ENCODE assay signal across 11 mouse cellular contexts in the genomic region with DNA sequence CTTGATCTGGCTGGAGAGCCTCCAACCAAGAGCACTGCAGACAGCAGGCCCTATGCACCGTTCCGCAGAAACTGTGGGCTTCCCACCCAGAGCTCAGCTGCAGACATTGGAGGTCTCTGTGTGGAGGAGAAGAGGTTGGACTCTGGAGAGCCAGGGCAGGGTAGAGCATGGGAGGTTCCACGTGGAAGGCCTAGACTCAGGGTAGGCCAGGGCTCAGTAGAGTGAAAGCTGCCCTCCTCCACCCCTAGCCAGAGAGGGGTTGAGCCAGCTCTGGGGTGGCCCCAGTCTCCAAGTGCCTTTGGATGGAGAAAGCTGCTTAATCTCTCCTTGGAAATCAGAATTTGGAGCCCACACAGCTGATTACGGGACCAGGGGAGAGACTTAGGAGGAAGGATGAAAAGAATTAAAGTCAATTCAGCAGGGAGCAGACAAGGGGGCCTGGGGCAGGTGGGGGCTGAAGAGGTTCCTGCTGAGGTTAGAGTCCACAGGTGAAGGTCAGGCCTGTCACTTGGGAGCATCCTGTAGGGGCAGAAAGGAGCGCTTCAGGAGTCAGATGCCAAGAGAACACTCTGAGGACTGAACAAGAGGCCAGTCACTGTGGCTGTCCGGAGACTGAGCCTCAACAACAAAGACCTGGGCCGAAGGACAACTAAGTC. TPM values are rescaled to one million over a fixed set of nuclear protein-coding genes. Genes with fewer than 3 reads are reported as not detected.
A peak's percentile ranks its signal among the peaks of the same experiment; 100 is the strongest.
DNase-seq lines count a peak whose midpoint lies in the region; ATAC-seq lines count a peak whose summit lies in the region.
"Had no signal": no experiment of that assay in that cellular context is flagged by ENCODE, and none has a peak within 500 bp of the region (broad histone marks: within the 10 kb centered on the region; RNA-seq: fewer than 3 reads in every experiment).

No protein-coding gene starts in this region.

- no peak overlapping the region for H3K4me2 ChIP-seq in forebrain, embryonic 13.5 days
- H3K4me2 ChIP-seq in forebrain, embryonic 12.5 days, result no peak overlapping the region
- H3K4me2 ChIP-seq in kidney, embryonic 15.5 days, result no peak overlapping the region
- no peak overlapping the region for H3K4me2 ChIP-seq in embryonic facial prominence, embryonic 11.5 days (ENCODE audit: low read depth, low read length)

- H3K27ac ChIP-seq in forebrain, embryonic 13.5 days, result peak overlapping the region; percentile 41
- no peak overlapping the region for H3K27ac ChIP-seq in forebrain, embryonic 12.5 days
- H3K27ac ChIP-seq in kidney, embryonic 15.5 days, result peak overlapping the region; percentile 81
- H3K27ac ChIP-seq in embryonic facial prominence, embryonic 11.5 days (replicated peaks; ENCODE audit: low read depth, low read length), result peak overlapping the region; percentile 81
- peak overlapping the region; percentile 79 for H3K27ac ChIP-seq in limb, embryonic 10.5 days
- H3K27ac ChIP-seq: liver, embryonic 14.5 days had no signal

- peaks cover 6% of the 10 kb centered on the region; the same call in 1 of the 2 replicates for H3K27me3 ChIP-seq in forebrain, embryonic 13.5 days
- H3K27me3 ChIP-seq in forebrain, embryonic 12.5 days, result peaks cover 23% of the 10 kb centered on the region; the same call in 1 of the 2 replicates
- H3K27me3 ChIP-seq in kidney, embryonic 15.5 days, result peaks cover 17% of the 10 kb centered on the region; the same call in 1 of the 2 replicates
- H3K27me3 ChIP-seq in embryonic facial prominence, embryonic 11.5 days (ENCODE audit: control insufficient read depth, insufficient read depth, low read length), result no peaks in the 10 kb centered on the region
- H3K27me3 ChIP-seq in limb, embryonic 10.5 days (ENCODE audit: low read depth, poor library complexity, severe bottlenecking), result no peaks in the 10 kb centered on the region

- no peak for ATAC-seq in forebrain, embryonic 13.5 days
- ATAC-seq in forebrain, embryonic 12.5 days (ENCODE audit: low FRiP score), result no peak
- ATAC-seq in kidney, embryonic 15.5 days (replicated peaks; ENCODE audit: low FRiP score), result 0 out of 2 replicates have a peak, but pooled peaks have one; percentile 16
- no peak for ATAC-seq in embryonic facial prominence, embryonic 11.5 days (replicated peaks; ENCODE audit: insufficient number of reproducible peaks, low FRiP score, low TSS enrichment, low read depth)
- ATAC-seq in frontal cortex, adult (ENCODE audit: low TSS enrichment), result no peak

- no peak for DNase-seq in kidney, adult 18-20 months
- DNase-seq in embryonic facial prominence, embryonic 11.5 days (ENCODE audit: low spot score), result no peak
- DNase-seq in limb, embryonic 10.5 days (ENCODE audit: low spot score), result no peak
- no peak for DNase-seq in left cerebral cortex, adult 9 months (ENCODE audit: low spot score in 2 of 2)
- DNase-seq: adrenal gland, postnatal 10 days; cerebellum, adult 11 months had no signal

- no peaks in the 10 kb centered on the region for H3K36me3 ChIP-seq in forebrain, embryonic 13.5 days (ENCODE audit: poor library complexity, severe bottlenecking)
- no peaks in the 10 kb centered on the region for H3K36me3 ChIP-seq in forebrain, embryonic 12.5 days (replicated peaks)
- no peaks in the 10 kb centered on the region for H3K36me3 ChIP-seq in kidney, embryonic 15.5 days
- no peaks in the 10 kb centered on the region for H3K36me3 ChIP-seq in embryonic facial prominence, embryonic 11.5 days (replicated peaks; ENCODE audit: control insufficient read depth, insufficient read depth, low read depth, low read length)
- H3K36me3 ChIP-seq in limb, embryonic 10.5 days, result no peaks in the 10 kb centered on the region

- H3K4me3 ChIP-seq in forebrain, embryonic 13.5 days, result no peak overlapping the region
- H3K4me3 ChIP-seq in forebrain, embryonic 12.5 days (replicated peaks), result no peak overlapping the region
- H3K4me3 ChIP-seq in kidney, embryonic 15.5 days (replicated peaks), result no peak overlapping the region
- no peak overlapping the region for H3K4me3 ChIP-seq in embryonic facial prominence, embryonic 11.5 days (ENCODE audit: low read depth, low read length)
- H3K4me3 ChIP-seq in limb, embryonic 10.5 days, result no peak overlapping the region

- peaks cover 15% of the 10 kb centered on the region for H3K4me1 ChIP-seq in forebrain, embryonic 13.5 days
- H3K4me1 ChIP-seq in forebrain, embryonic 12.5 days, result peaks cover 20% of the 10 kb centered on the region
- peaks cover 24% of the 10 kb centered on the region for H3K4me1 ChIP-seq in kidney, embryonic 15.5 days
- H3K4me1 ChIP-seq in embryonic facial prominence, embryonic 11.5 days (ENCODE audit: control insufficient read depth, insufficient read depth, low read length), result peaks cover 11% of the 10 kb centered on the region
- H3K4me1 ChIP-seq in limb, embryonic 10.5 days, result peaks cover 24% of the 10 kb centered on the region

- H3K9me3 ChIP-seq in forebrain, embryonic 13.5 days (replicated peaks), result no peaks in the 10 kb centered on the region
- H3K9me3 ChIP-seq in forebrain, embryonic 12.5 days, result no peaks in the 10 kb centered on the region
- H3K9me3 ChIP-seq in kidney, embryonic 15.5 days (replicated peaks), result no peaks in the 10 kb centered on the region
- H3K9me3 ChIP-seq in embryonic facial prominence, embryonic 11.5 days (replicated peaks; ENCODE audit: control insufficient read depth, low read length), result no peaks in the 10 kb centered on the region
- H3K9me3 ChIP-seq in limb, embryonic 10.5 days (replicated peaks), result no peaks in the 10 kb centered on the region

- no peak overlapping the region for H3K9ac ChIP-seq in forebrain, embryonic 13.5 days
- no peak overlapping the region for H3K9ac ChIP-seq in forebrain, embryonic 12.5 days
- H3K9ac ChIP-seq in kidney, embryonic 15.5 days, result no peak overlapping the region
- peak overlapping the region; percentile 40 for H3K9ac ChIP-seq in embryonic facial prominence, embryonic 11.5 days (replicated peaks; ENCODE audit: low read length)
- H3K9ac ChIP-seq: liver, embryonic 14.5 days had no signal

- 41% methylated on average over 7 of the region's 7 CpGs for WGBS in forebrain, embryonic 13.5 days
- WGBS in forebrain, embryonic 12.5 days, result 29% methylated on average over 7 of the region's 7 CpGs
- 51% methylated on average over 7 of the region's 7 CpGs for whole genome bisulfite sequencing in kidney, embryonic 15.5 days
- WGBS in embryonic facial prominence, embryonic 11.5 days, result 35% methylated on average over 7 of the region's 7 CpGs
- 72% methylated on average over 7 of the region's 7 CpGs for WGBS in limb, embryonic 10.5 days

RNA-seq across cellular contexts. Expression of gene Vps8, which starts 45.8 kb away (rescaled TPM):
- 25.6 and 29.9 TPM in 2 replicates for polyA plus RNA-seq in forebrain, embryonic 13.5 days (2015; fragmentation: Nextera tagmentation; extraction: Ambion mirVana)
- polyA plus RNA-seq in forebrain, embryonic 12.5 days (2016; fragmentation: Nextera tagmentation; extraction: Ambion mirVana), result 30.1 and 31.6 TPM in 2 replicates
- 14.1 and 15.5 TPM in 2 replicates for polyA plus RNA-seq in kidney, embryonic 15.5 days (2015; fragmentation: Nextera tagmentation; extraction: Ambion mirVana)
- polyA plus RNA-seq in embryonic facial prominence, embryonic 11.5 days (2014; fragmentation: Nextera tagmentation; extraction: Ambion mirVana), result 16.7 and 19.0 TPM in 2 replicates
- polyA plus RNA-seq in limb, embryonic 10.5 days (2016; fragmentation: Nextera tagmentation; extraction: Ambion mirVana), result 10.8 and 13.7 TPM in 2 replicates
